Mouse (Mus musculus): ENCODE measurements around the gene Sash1. TPM values are rescaled to one million over a fixed set of nuclear protein-coding genes. Genes with fewer than 3 reads are reported as not detected.

Sash1 gene
- 2.7 and 4.8 TPM in 2 replicates for total RNA-seq (2017)

DNA sequence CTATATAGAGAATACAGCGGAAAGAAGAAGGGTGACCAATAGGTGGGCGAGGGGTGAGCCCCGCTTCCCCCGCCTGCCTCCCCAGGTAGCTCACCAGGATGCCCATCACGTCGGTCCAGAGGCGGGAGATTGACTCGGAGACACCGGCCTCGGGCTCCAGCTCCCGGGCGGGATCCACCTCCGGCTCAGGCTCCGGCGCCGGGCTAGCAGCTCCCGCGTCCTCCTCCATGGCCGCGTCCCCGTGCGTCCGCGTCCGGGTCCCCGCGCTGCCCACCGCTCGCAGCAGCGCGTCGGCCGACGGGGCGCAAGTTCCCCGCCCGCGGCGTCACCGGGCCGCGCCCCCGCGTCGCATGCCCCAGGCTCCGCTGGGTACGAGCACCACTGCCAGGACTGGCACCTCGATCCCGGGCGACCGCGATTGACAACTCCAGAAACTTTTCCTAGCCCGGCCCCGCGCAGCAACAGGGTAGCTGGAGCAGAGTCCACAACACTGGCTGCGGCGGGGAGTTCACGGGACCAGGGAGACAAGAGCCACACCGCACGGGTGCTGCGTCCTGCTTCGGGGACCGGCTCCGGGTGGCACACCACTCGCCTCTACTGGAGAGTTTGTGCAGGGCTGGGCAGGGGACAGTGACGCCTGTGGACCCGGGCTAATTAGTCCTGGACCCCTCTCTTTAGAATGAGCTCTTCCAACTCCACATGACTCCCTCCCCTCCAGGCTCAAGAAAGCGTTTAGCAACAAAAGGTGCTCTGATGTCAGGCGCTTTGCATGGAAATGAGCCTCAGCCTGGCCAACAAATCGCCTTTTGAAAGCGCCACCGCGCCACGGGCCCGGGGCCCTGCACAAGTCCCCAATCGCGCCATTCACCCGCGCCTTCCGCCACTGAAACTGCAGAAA lies at the start of gene Sash1:
Gene Sash1, minus strand, starts transcription at position 441 of the 898 bp plus-strand sequence.
- ATAC-seq (replicated peaks; ENCODE audit: low read depth, poor library complexity, severe bottlenecking): peak; percentile 89

GRCm38 (mm10) chr10:8935601-8936000 lies 49.7 kb upstream of the Sash1 start:
- ATAC-seq (replicated peaks; ENCODE audit: low read depth, poor library complexity, severe bottlenecking): no peak

GRCm38 (mm10) chr10:8933451-8934372 lies 47.8 kb upstream of the Sash1 start:
- no peak for ATAC-seq (replicated peaks; ENCODE audit: low read depth, poor library complexity, severe bottlenecking)

- no peak for ATAC-seq (replicated peaks; ENCODE audit: low read depth, poor library complexity, severe bottlenecking)
These were observed 45.8 kb upstream of the Sash1 start for GRCm38 (mm10) chr10:8931548-8932240.

DNA sequence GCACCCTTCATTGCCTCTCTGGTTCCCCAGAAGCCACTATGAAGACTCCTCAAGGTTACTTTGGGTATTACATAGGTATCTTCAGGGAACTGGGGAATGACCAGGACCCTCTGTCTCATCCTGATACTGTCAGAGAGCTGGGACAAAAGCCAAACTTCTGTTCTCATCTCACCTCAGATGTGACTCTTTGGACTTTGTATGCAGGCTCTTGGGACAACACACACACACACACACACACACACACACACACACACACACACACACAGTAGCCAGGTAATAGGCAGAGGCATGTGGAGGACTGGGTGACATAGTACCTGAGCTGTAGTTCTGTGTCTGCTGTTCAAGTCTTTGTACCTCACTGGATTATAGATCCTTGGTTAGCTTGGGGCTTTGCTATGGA lies 44.8 kb upstream of the Sash1 start:
- ATAC-seq (replicated peaks; ENCODE audit: low read depth, poor library complexity, severe bottlenecking): no peak

DNA sequence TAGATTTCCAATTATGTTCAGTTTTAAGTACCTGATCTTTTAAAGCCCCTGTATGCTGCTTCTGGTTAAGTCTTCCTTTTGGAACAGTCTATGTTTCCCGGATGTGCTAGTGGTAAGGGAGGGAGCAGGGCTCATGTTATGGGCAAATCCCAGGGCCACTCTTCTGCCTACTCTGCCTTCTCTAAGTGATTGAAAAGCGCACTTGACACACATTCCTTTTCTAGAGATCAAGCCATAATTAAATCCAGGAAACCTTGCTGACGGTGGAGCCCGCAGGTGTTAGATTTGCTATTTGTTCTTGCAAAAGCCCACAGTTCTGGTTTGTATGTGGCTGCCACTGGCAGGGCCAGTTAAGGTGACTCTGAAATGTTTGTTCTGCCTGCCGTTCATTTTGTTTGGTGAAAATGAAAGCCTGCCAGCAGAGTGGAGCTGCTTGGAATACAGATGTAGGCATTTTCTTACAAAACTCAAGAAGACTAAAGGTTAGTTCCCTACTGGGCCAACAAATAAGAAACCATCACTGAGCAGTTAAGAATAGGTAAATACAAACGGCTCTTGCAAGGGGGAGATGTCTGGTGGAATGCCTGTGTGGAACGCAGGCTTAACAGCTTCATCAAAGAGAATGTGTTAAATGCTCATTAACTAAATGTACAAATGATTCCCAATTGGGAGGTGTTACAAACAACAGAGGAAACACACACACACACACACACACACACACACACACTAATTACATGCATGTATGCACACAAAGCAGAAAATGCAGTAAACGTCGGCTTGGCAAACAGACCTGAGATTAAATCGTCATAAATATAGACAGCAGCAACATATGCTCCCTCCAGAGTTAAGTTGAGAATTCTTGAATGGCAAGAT lies 43.1 kb upstream of the Sash1 start:
- no peak for ATAC-seq (replicated peaks; ENCODE audit: low read depth, poor library complexity, severe bottlenecking)

DNA sequence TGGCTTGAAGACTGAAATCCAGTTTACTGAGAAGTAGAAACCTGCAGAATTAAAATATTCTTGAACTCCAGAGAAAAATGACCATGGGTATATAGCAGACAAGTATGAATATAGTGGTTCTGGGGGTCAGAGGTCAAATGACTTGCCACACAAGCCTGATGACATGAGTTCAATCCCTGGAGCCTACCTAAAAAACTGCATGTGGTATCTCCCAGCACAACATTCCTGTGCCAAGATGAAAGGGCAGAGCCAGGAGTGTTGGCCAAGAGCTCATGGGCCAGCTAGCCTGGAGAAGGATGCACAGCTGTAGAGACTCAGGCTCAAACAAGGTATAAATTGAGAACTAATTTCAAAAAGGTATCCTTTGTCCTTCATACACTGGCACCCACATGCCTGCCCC lies 42.4 kb upstream of the Sash1 start:
- no peak for ATAC-seq (replicated peaks; ENCODE audit: low read depth, poor library complexity, severe bottlenecking)

GRCm38 (mm10) chr10:8926906-8927305 lies 41.0 kb upstream of the Sash1 start:
- ATAC-seq (replicated peaks; ENCODE audit: low read depth, poor library complexity, severe bottlenecking): no peak

GRCm38 (mm10) chr10:8926295-8926694 lies 40.4 kb upstream of the Sash1 start:
- ATAC-seq (replicated peaks; ENCODE audit: low read depth, poor library complexity, severe bottlenecking): peak; percentile 88

GRCm38 (mm10) chr10:8925299-8925698 lies 39.4 kb upstream of the Sash1 start:
- peak; percentile 64 for ATAC-seq (replicated peaks; ENCODE audit: low read depth, poor library complexity, severe bottlenecking)

DNA sequence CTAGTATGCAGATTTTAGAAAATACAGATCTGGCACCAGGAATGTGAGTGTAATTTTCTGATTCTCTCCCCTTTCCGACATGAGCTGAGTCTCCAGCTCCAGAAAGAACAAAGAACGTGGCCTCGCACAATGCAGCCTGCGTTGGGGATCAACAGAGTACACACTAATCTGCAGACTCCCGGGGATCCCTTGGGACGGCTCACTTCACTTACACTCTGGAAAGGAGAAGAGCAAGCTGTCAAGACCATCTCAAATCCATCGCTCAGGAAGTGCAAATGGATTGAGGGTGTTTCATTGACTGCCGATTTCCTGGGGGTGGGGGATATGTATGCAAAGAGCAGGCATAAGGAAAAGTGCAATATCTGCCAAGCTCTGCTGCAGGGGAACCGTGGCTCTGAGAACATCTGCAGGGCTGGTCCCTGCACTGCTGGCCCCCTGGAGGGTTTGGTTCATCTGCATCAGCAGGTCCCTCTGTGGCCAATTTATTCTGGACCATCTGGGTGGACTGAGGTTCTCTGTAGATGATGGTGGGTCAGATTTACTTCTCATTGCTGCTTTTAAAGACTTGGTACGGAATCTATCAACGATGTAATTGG lies 35.3 kb upstream of the Sash1 start:
- no peak for ATAC-seq (replicated peaks; ENCODE audit: low read depth, poor library complexity, severe bottlenecking)

- peak; percentile 63 for ATAC-seq (replicated peaks; ENCODE audit: low read depth, poor library complexity, severe bottlenecking)
These were observed 31.9 kb upstream of the Sash1 start for GRCm38 (mm10) chr10:8917798-8918197.

DNA sequence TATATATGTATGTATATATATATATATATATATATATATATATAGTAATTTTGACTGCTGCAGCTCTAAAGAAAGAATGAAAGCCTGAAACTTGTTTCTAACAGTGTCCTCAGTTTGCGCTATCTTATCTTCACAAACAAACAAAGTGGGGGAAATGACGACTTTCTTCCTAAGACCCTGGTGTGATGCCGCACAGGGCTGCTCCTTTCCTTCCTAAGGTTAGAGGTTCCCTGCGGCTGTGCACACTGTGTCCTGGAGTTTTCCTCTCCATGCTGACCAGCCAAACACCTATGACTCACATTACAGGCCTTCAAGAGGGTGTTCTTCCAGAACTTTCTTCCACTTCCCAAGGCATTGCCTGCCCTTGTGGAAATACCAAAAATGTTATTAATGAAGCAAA lies 31.5 kb upstream of the Sash1 start:
- ATAC-seq (replicated peaks; ENCODE audit: low read depth, poor library complexity, severe bottlenecking): no peak

- no peak for ATAC-seq (replicated peaks; ENCODE audit: low read depth, poor library complexity, severe bottlenecking)
These were observed 29.9 kb upstream of the Sash1 start for GRCm38 (mm10) chr10:8915755-8916154.

DNA sequence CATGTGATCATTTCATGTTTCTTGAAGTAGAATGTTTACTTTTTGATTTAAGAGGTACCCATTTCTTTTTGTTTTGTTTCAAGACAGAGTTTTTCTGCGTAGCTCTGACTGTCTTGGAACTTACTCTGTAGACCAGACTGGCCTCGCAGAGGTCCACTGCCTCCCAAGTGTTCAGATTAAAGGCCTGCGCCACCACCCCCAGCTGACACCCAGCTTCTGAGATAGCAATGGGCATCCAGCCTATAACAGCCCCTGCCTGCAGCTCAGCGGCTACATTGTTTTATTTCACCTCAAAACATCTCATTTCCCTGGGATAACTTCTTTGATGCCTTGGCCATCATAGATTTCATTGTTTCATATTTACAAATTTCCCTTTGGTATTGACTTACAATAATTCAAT lies 28.0 kb upstream of the Sash1 start:
- no peak for ATAC-seq (replicated peaks; ENCODE audit: low read depth, poor library complexity, severe bottlenecking)

DNA sequence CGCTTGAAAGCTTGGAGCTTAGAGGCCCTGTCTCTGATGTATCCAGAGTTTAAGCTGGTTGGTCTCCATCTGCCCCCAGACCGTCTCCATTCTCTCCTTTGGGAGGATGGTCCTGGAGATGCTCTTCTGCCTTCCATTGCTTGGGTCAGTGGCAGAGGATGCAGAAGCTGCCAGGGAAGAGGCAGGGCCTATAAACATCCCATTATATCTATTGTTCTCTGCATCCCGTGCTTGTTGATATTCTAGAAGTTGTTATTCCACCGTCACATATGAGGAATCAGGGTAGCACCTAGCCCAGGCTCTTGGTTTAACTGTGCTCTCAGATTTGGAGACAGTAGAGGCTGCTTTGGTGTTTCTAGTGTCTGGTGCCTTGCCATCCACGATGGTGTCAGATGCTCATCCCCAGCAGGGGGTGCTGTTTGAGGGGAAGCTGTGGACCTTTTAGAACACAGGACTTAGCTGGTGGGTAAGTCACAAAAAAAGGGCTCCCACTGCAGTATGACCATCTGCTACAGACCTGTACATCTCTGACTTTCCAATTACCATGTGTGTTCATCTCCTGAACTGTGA lies 26.9 kb upstream of the Sash1 start:
- ATAC-seq (replicated peaks; ENCODE audit: low read depth, poor library complexity, severe bottlenecking): peak; percentile 34; the same call in 1 of the 2 replicates

DNA sequence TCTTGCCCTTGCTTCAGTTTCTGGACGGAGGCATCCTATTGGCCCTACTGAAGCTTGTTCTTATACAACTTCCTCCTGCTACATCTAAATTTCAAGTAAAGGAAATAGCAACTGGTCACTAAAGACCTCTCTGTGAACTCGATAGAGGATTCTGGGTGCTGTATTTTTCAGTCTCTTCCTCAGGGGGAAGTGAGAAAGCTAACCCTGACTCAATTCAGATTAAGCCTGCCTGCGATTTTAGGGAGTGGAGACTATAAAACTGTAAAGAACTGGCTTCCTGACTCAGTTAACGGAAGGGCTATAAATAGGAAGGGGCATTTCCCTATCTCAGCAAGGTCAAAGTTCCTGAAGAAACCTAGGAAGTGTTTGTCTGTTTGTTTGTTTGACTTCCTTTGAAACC lies 26.3 kb upstream of the Sash1 start:
- ATAC-seq (replicated peaks; ENCODE audit: low read depth, poor library complexity, severe bottlenecking): peak; percentile 74

- no peak for ATAC-seq (replicated peaks; ENCODE audit: low read depth, poor library complexity, severe bottlenecking)
These were observed 24.5 kb upstream of the Sash1 start for GRCm38 (mm10) chr10:8910237-8910990.

Data from common myeloid progenitor, adult 5-6 weeks (primary cell).